Mouse (Mus musculus): ENCODE measurements around the gene Arhgdig. TPM values are rescaled to one million over a fixed set of nuclear protein-coding genes. Genes with fewer than 3 reads are reported as not detected.

Arhgdig gene
- total and polyA plus RNA-seq, 3 experiments = 0.60 to 10.3 TPM; not detected in 1

DNA sequence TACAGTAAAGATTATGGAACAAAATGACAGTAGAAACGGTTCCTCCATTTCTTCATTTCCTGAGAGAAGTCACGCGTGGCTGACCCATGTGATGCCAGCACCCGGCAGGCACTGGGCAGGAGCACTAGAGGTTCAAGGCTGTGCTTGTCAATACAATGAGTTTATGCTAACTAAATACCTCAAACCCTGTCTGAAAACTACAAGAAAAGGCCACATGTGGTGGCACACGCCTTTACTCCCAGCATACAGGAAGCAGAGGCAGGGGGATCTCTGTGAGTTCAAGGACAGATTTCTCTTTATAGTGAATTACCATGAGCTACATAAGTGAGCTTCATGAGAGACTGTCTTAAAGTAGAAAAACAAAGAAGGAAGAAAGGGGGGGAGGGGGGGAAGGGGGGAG lies 23.6 kb upstream of the Arhgdig start:
- in situ Hi-C loops (cut with MboI; ENCODE audit: low pct_ligation_motif_present, low pct_unique_long_range_greater_than_20kb, low sequenced_read_pairs) = no loop called here
- Histone ChIP-seq H3K9me3 (replicated peaks; ENCODE audit: low read length) (peaks cover 2% of the 10 kb centered on the region), H3K36me3 (replicated peaks in 1 of 2; ENCODE audit: control insufficient read depth in 1 of 2, insufficient read depth in 1 of 2, low read length in 1 of 2) (peaks cover 0 to 6% of the 10 kb centered on the region in 2 experiments), H3K9ac (ENCODE audit: insufficient read depth, low read depth) (no peak overlapping the region), H3K4me1 (ENCODE audit: control insufficient read depth in 1 of 2, insufficient read depth in 2 of 2) (peaks cover 0 to 9% of the 10 kb centered on the region in 2 experiments; a peak in 1 of 4 replicates), H3K27ac (ENCODE audit: insufficient read depth, low read depth) (no peak overlapping the region), H3K79me2 (replicated peaks; ENCODE audit: control insufficient read depth, extremely low read depth, insufficient read depth, poor library complexity, severe bottlenecking) (no peaks in the 10 kb centered on the region), H3K4me3 (replicated peaks in 1 of 3; ENCODE audit: low read depth in 2 of 3, low read length in 2 of 3, poor library complexity in 1 of 3) (no peak overlapping the region), H3K27me3 (replicated peaks) (no peaks in the 10 kb centered on the region), H3K4me2 (ENCODE audit: insufficient read depth, low read depth, poor library complexity, severe bottlenecking) (no peak overlapping the region)
- no peak for DNase-seq (ENCODE audit: extremely low read depth)
- TF ChIP-seq JUN (IDR thresholded peaks at IDR 0.05; ENCODE audit: insufficient read depth, low read depth, low read length) (no peak), KAT2A (IDR thresholded peaks at IDR 0.05; ENCODE audit: insufficient replicate concordance, low read length) (no peak), CTCF (conservative IDR thresholded peaks at IDR 0.05 in 1 of 2, IDR thresholded peaks at IDR 0.05 in 1 of 2; ENCODE audit: low read depth in 2 of 2, low read length in 2 of 2) (no peak), NRF1 (IDR thresholded peaks at IDR 0.05; ENCODE audit: low read depth, low read length) (no peak), TCF12 (IDR thresholded peaks at IDR 0.05; ENCODE audit: low read depth, low read length) (no peak), EP300 (IDR thresholded peaks at IDR 0.05; ENCODE audit: low read length) (no peak), NELFE (IDR thresholded peaks at IDR 0.05; ENCODE audit: low read depth, low read length) (no peak), ZNF384 (IDR thresholded peaks at IDR 0.05; ENCODE audit: low read depth, low read length) (no peak), RAD21 (IDR thresholded peaks at IDR 0.05; ENCODE audit: low read depth, low read length) (no peak), POLR2AphosphoS2 (IDR thresholded peaks at IDR 0.05; ENCODE audit: low read depth, low read length) (no peak), CHD2 (IDR thresholded peaks at IDR 0.05; ENCODE audit: low read length) (no peak), BHLHE40 (IDR thresholded peaks at IDR 0.05; ENCODE audit: low read depth, low read length) (no peak), MEF2A (IDR thresholded peaks at IDR 0.05; ENCODE audit: borderline replicate concordance, low read depth, low read length) (no peak)
- dilution Hi-C loops (cut with MboI; ENCODE audit: extremely low pct_ligation_motif_present, extremely low pct_unique_long_range_greater_than_20kb, low sequenced_read_pairs) = no loop called here

DNA sequence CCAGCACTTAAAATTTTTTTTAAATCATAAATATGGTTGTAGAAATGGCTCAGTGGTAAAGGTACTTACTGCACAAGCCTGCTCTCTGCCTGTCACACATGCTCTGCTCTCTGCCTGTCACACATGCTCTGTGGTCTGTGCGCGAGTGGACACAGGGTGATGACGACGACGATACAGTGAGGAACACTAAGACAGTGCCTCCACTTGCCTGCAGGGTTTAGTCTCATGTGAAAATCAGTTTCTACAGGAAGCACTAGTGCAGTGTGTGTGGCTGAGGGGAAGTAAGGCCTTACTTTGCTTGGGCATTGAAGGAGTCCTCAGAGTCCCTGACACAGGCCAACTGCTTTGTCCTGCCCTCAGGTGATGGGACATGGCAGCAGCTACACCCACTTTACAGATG lies 22.2 kb upstream of the Arhgdig start:
- Histone ChIP-seq H3K27ac (ENCODE audit: insufficient read depth, low read depth) (no peak overlapping the region), H3K36me3 (replicated peaks in 1 of 2; ENCODE audit: control insufficient read depth in 1 of 2, insufficient read depth in 1 of 2, low read length in 1 of 2) (peaks cover 0 to 6% of the 10 kb centered on the region in 2 experiments), H3K79me2 (replicated peaks; ENCODE audit: control insufficient read depth, extremely low read depth, insufficient read depth, poor library complexity, severe bottlenecking) (no peaks in the 10 kb centered on the region), H3K9ac (ENCODE audit: insufficient read depth, low read depth) (no peak overlapping the region), H3K4me3 (replicated peaks in 1 of 3; ENCODE audit: low read depth in 2 of 3, low read length in 2 of 3, poor library complexity in 1 of 3) (no peak overlapping the region), H3K9me3 (replicated peaks; ENCODE audit: low read length) (peaks cover 2% of the 10 kb centered on the region), H3K4me1 (ENCODE audit: control insufficient read depth in 1 of 2, insufficient read depth in 2 of 2) (peaks cover 0 to 9% of the 10 kb centered on the region in 2 experiments; a peak in 1 of 4 replicates), H3K4me2 (ENCODE audit: insufficient read depth, low read depth, poor library complexity, severe bottlenecking) (no peak overlapping the region), H3K27me3 (replicated peaks) (no peaks in the 10 kb centered on the region)
- dilution Hi-C loops (cut with MboI; ENCODE audit: extremely low pct_ligation_motif_present, extremely low pct_unique_long_range_greater_than_20kb, low sequenced_read_pairs) = no loop called here
- no peak for DNase-seq (ENCODE audit: extremely low read depth)
- in situ Hi-C loops (cut with MboI; ENCODE audit: low pct_ligation_motif_present, low pct_unique_long_range_greater_than_20kb, low sequenced_read_pairs) = no loop called here
- no peak for TF ChIP-seq TBP (conservative IDR thresholded peaks at IDR 0.05; ENCODE audit: low read depth, low read length)
- no peak for TF ChIP-seq RCOR1 (conservative IDR thresholded peaks at IDR 0.05; ENCODE audit: low read depth, low read length)
- no peak for TF ChIP-seq MYC (IDR thresholded peaks at IDR 0.05; ENCODE audit: low read depth, low read length)
